Mouse (Mus musculus): ENCODE measurements around the gene Caprin2. TPM values are rescaled to one million over a fixed set of nuclear protein-coding genes. Genes with fewer than 3 reads are reported as not detected.
"Not testable (repeated sequence)": the region's sequence is repeated elsewhere in the genome, so short reads cannot be mapped to it uniquely, and the experiment has no call there.

Caprin2 gene
- 18.9 and 21.3 TPM in 2 replicates for polyA plus RNA-seq (2016; fragmentation: Nextera tagmentation; extraction: Ambion mirVana)

- DNase-seq (ENCODE audit: extremely low spot score, low spot score): peak; percentile 96
- Histone ChIP-seq H3K27me3 (ENCODE audit: poor library complexity, severe bottlenecking) (no peaks in the 10 kb centered on the region), H3K4me1 (peaks cover 17% of the 10 kb centered on the region), H3K9me3 (no peaks in the 10 kb centered on the region), H3K27ac (peak within 1 kb of the TSS; percentile 89), H3K36me3 (replicated peaks) (no peaks in the 10 kb centered on the region), H3K4me3 (peak within 1 kb of the TSS; percentile 65)
- WGBS: under 1% methylated on average over 65 of the region's 65 CpGs
These were observed at the start of gene Caprin2 for GRCm38 (mm10) chr6:148895773-148896506. Caprin2 (minus strand) TSS chr6:148896237.

GRCm38 (mm10) chr6:148944767-148945508, 48.9 kb upstream of the Caprin2 start:
- Histone ChIP-seq H3K27me3 (ENCODE audit: poor library complexity, severe bottlenecking) (no peaks in the 10 kb centered on the region), H3K4me1 (peaks cover 36% of the 10 kb centered on the region), H3K4me3 (peak overlapping the region; percentile 92), H3K36me3 (replicated peaks) (peaks cover 28% of the 10 kb centered on the region), H3K27ac (peak overlapping the region; percentile 100), H3K9me3 (no peaks in the 10 kb centered on the region)
- DNase-seq (ENCODE audit: extremely low spot score, low spot score): peak; percentile 79
- WGBS: under 1% methylated on average over 87 of the region's 92 CpGs

- WGBS: 0% methylated on average over 30 of the region's 30 CpGs
- no peaks in the 10 kb centered on the region for H3K9me3 ChIP-seq
- no peaks in the 10 kb centered on the region for H3K27me3 ChIP-seq (ENCODE audit: poor library complexity, severe bottlenecking)
- H3K4me1 ChIP-seq: peaks cover 36% of the 10 kb centered on the region
- DNase-seq (ENCODE audit: extremely low spot score, low spot score): no peak
- peaks cover 34% of the 10 kb centered on the region for H3K36me3 ChIP-seq (replicated peaks)
- peak overlapping the region; percentile 92 for H3K4me3 ChIP-seq
- H3K27ac ChIP-seq: peak overlapping the region; percentile 100
These were observed 48.3 kb upstream of the Caprin2 start for GRCm38 (mm10) chr6:148944344-148944766.

- WGBS: 14% methylated on average over 3 of the region's 3 CpGs
- Histone ChIP-seq H3K4me1 (peaks cover 39% of the 10 kb centered on the region), H3K27ac (peak overlapping the region; percentile 100), H3K27me3 (ENCODE audit: poor library complexity, severe bottlenecking) (no peaks in the 10 kb centered on the region), H3K36me3 (replicated peaks) (peaks cover 41% of the 10 kb centered on the region), H3K9me3 (no peaks in the 10 kb centered on the region), H3K4me3 (peak overlapping the region; percentile 92)
- no peak for DNase-seq (ENCODE audit: extremely low spot score, low spot score)
These were observed 47.7 kb upstream of the Caprin2 start for GRCm38 (mm10) chr6:148943695-148944094.

GRCm38 (mm10) chr6:148942406-148942805, 46.4 kb upstream of the Caprin2 start:
- Histone ChIP-seq H3K9me3 (no peaks in the 10 kb centered on the region), H3K27ac (no peak overlapping the region), H3K4me1 (peaks cover 44% of the 10 kb centered on the region), H3K4me3 (peak overlapping the region; percentile 92; the same call in 1 of the 2 replicates), H3K36me3 (replicated peaks) (peaks cover 54% of the 10 kb centered on the region), H3K27me3 (ENCODE audit: poor library complexity, severe bottlenecking) (no peaks in the 10 kb centered on the region)
- WGBS: 76% methylated on average over 4 of the region's 4 CpGs
- no peak for DNase-seq (ENCODE audit: extremely low spot score, low spot score)

- H3K27me3 ChIP-seq (ENCODE audit: poor library complexity, severe bottlenecking): no peaks in the 10 kb centered on the region
- no peak overlapping the region; the same call in 1 of the 2 replicates for H3K27ac ChIP-seq
- H3K9me3 ChIP-seq: no peaks in the 10 kb centered on the region
- 62% methylated on average over 5 of the region's 5 CpGs for WGBS
- H3K4me1 ChIP-seq: peaks cover 40% of the 10 kb centered on the region
- H3K36me3 ChIP-seq (replicated peaks): peaks cover 54% of the 10 kb centered on the region
- H3K4me3 ChIP-seq: peak overlapping the region; percentile 26
- DNase-seq (ENCODE audit: extremely low spot score, low spot score): no peak
These were observed 45.8 kb upstream of the Caprin2 start for GRCm38 (mm10) chr6:148941880-148942279.

GRCm38 (mm10) chr6:148940383-148940782, 44.3 kb upstream of the Caprin2 start:
- not testable (repeated sequence) for DNase-seq (ENCODE audit: extremely low spot score, low spot score); H3K27me3 ChIP-seq (ENCODE audit: poor library complexity, severe bottlenecking); H3K4me3 ChIP-seq; H3K9me3 ChIP-seq; H3K27ac ChIP-seq
- Histone ChIP-seq H3K36me3 (replicated peaks) (peaks cover 66% of the 10 kb centered on the region), H3K4me1 (peaks cover 46% of the 10 kb centered on the region)
- 94% methylated on average over 2 of the region's 3 CpGs for WGBS

- 59% methylated on average over 1 of the region's 1 CpGs for WGBS
These were observed 41.7 kb upstream of the Caprin2 start for GRCm38 (mm10) chr6:148937693-148938092.

GRCm38 (mm10) chr6:148934961-148935590, 39.0 kb upstream of the Caprin2 start:
- DNase-seq (ENCODE audit: extremely low spot score, low spot score): no peak
- peaks cover 27% of the 10 kb centered on the region for H3K4me1 ChIP-seq
- no peaks in the 10 kb centered on the region for H3K27me3 ChIP-seq (ENCODE audit: poor library complexity, severe bottlenecking)
- no peak overlapping the region for H3K4me3 ChIP-seq
- H3K27ac ChIP-seq: no peak overlapping the region
- peaks cover 92% of the 10 kb centered on the region for H3K36me3 ChIP-seq (replicated peaks)
- H3K9me3 ChIP-seq: no peaks in the 10 kb centered on the region; the same call in 1 of the 2 replicates
- WGBS: 80% methylated on average over 3 of the region's 3 CpGs

More at GRCm38 (mm10) chr6:148937693-148938092, 41.7 kb upstream of the Caprin2 start:
- Histone ChIP-seq H3K27me3 (ENCODE audit: poor library complexity, severe bottlenecking) (no peaks in the 10 kb centered on the region), H3K4me1 (peaks cover 40% of the 10 kb centered on the region), H3K4me3 (no peak overlapping the region), H3K36me3 (replicated peaks) (peaks cover 79% of the 10 kb centered on the region), H3K27ac (no peak overlapping the region), H3K9me3 (no peaks in the 10 kb centered on the region)
- no peak for DNase-seq (ENCODE audit: extremely low spot score, low spot score)

- H3K4me1 ChIP-seq: peaks cover 12% of the 10 kb centered on the region
- no peak overlapping the region for H3K4me3 ChIP-seq
- H3K27ac ChIP-seq: no peak overlapping the region
- 87% methylated on average over 6 of the region's 6 CpGs for WGBS
- no peaks in the 10 kb centered on the region; the same call in 1 of the 2 replicates for H3K9me3 ChIP-seq
- no peaks in the 10 kb centered on the region for H3K27me3 ChIP-seq (ENCODE audit: poor library complexity, severe bottlenecking)
- no peak for DNase-seq (ENCODE audit: extremely low spot score, low spot score)
- peaks cover 96% of the 10 kb centered on the region for H3K36me3 ChIP-seq (replicated peaks)
These were observed 35.2 kb upstream of the Caprin2 start for GRCm38 (mm10) chr6:148931281-148931680.

GRCm38 (mm10) chr6:148918841-148919398, 22.9 kb upstream of the Caprin2 start:
- H3K36me3 ChIP-seq (replicated peaks): peaks cover 39% of the 10 kb centered on the region
- H3K4me1 ChIP-seq: peaks cover 21% of the 10 kb centered on the region
- H3K4me3 ChIP-seq: no peak overlapping the region
- DNase-seq (ENCODE audit: extremely low spot score, low spot score): no peak
- no peaks in the 10 kb centered on the region for H3K27me3 ChIP-seq (ENCODE audit: poor library complexity, severe bottlenecking)
- H3K9me3 ChIP-seq: no peaks in the 10 kb centered on the region
- H3K27ac ChIP-seq: no peak overlapping the region

- WGBS: 89% methylated on average over 1 of the region's 1 CpGs
- no peak overlapping the region for H3K27ac ChIP-seq
- H3K4me3 ChIP-seq: no peak overlapping the region
- peaks cover 27% of the 10 kb centered on the region for H3K36me3 ChIP-seq (replicated peaks)
- peaks cover 21% of the 10 kb centered on the region for H3K4me1 ChIP-seq
- H3K9me3 ChIP-seq: no peaks in the 10 kb centered on the region
- DNase-seq (ENCODE audit: extremely low spot score, low spot score): no peak
- no peaks in the 10 kb centered on the region for H3K27me3 ChIP-seq (ENCODE audit: poor library complexity, severe bottlenecking)
These were observed 21.6 kb upstream of the Caprin2 start for GRCm38 (mm10) chr6:148917672-148918071.

All from forebrain, embryonic 10.5 days (tissue).